Mouse (Mus musculus) liver, embryonic 14.5 days (tissue): Measurements from ENCODE around the gene Klk1b4.

Experiments
- CTCF ChIP-seq: IDR thresholded peaks from 2 replicates; pipeline ENCODE4 v1.5.1; 2016; ENCODE audit warnings: antibody characterized with exemption, low read depth, control low read depth
- EP300 ChIP-seq: IDR thresholded peaks from 2 replicates; pipeline ENCODE4 v1.6.1; 2016; ENCODE audit warnings: antibody characterized with exemption, low read depth

DNA sequence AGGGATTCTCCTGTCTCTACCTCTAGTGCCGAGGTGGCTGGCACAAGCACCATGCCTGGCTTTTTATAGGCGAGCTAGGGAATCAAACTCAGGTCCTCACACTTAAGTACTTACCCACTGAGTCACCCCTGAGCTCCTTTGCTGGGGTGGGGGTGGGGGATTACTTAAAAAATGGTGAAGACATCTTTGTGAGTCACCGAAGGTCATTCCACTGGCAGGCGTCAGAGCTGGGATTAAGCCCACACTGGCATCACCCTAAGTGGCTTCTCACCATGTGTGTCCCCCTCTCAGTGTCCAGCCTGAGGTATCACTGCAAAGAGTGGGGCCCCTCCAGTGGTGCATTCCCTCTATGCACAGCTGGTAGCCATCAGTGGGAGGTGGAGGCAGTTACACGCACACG lies 53.2 kb downstream of the Klk1b4 start:
- TF ChIP-seq CTCF (no peak), EP300 (no peak)
